Mouse (Mus musculus): ENCODE data around the gene Tex2.

DNA sequence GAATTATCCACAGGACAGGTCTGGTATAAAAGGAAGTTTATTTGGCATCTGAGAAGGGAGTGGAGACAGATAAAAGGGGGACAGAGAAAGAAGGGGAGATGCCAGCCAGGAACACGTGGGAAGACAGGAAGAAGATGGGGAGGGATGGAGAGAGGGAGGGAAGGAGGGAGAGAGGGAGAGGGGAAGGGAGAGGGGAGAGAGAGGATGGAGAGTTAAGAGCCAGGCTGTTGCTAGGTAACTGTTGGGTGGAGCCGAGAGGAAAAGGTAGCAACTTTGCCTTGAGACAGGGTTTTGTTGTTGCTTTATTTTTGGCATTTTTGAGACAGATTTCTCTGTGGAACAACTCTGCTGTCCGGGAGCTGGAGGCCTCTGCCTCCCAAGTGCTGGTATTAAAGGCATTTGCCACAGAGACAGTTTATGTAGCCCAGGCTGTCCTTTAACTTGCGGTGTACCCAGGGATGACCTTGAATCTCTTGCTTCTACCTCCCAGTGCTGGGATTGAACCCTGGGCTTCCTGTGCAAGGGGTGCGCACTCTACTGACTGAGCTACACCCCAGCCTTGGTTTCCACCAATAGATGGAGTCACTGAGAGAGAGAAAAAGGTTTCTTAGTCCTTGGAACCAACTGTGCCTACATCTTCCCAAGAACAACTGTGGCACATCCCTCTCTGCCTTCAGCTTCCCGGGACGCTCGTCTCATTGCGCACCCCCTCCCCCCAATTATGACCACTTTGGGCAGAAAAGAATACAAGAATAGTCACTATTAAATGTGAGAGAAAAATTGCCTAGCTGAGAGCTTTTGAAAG, 25.5 kb upstream of the Tex2 start:
- TF ChIP-seq POLR2A (IDR thresholded peaks at IDR 0.05; ENCODE audit: borderline replicate concordance, low read depth, low read length) = no peak
- no peak for TF ChIP-seq CTCF (IDR thresholded peaks at IDR 0.05; ENCODE audit: low read depth, low read length)
